Mouse (Mus musculus) MEL (cell line): ENCODE results near the gene Slc28a2. TPM values are rescaled to one million over a fixed set of nuclear protein-coding genes. Genes with fewer than 3 reads are reported as not detected.

Source experiments
- DNase-seq: peaks from one replicate; pipeline ENCODE4 v3.0.0; 2011; ENCODE audit warnings: low read depth, low spot score
- H3K27ac ChIP-seq: 2 replicates; pipeline ENCODE4 v1.5.1; 2012; ENCODE audit warnings: low read depth, mild to moderate bottlenecking, control low read depth, low read length, moderate library complexity; ENCODE audit not compliant: control insufficient read depth
- H3K27me3 ChIP-seq, 2 experiments: fragments of 150-350 bp in 1 of 2; sonication (generic) in 1 of 2; 2 replicates each; pipeline ENCODE4 v1.6.1; 2012; ENCODE audit warnings: low read length in 2 of 2, mild to moderate bottlenecking in 2 of 2, improper control_type of control experiment in 1 of 2, moderate library complexity in 1 of 2; ENCODE audit not compliant: insufficient read depth in 2 of 2, control insufficient read depth in 1 of 2
- H3K36me3 ChIP-seq, 2 experiments: 2 replicates each; pipeline ENCODE4 v1.6.1; 2012 to 2014; ENCODE audit warnings: low read length in 2 of 2, improper control_type of control experiment in 1 of 2, inconsistent platforms in 1 of 2, mild to moderate bottlenecking in 1 of 2; ENCODE audit not compliant: insufficient read depth in 2 of 2, control insufficient read depth in 1 of 2
- H3K4me1 ChIP-seq, 2 experiments: fragments of 150-350 bp in 1 of 2; sonication (generic) in 1 of 2; 2 replicates each; pipeline ENCODE4 v1.6.1; 2012; ENCODE audit warnings: low read length in 2 of 2, improper control_type of control experiment in 1 of 2, mild to moderate bottlenecking in 1 of 2; ENCODE audit not compliant: insufficient read depth in 2 of 2, control insufficient read depth in 1 of 2
- H3K4me3 ChIP-seq, 2 experiments: fragments of 150-350 bp in 1 of 2; sonication (generic) in 1 of 2; 2 replicates each; pipeline ENCODE4 v1.5.1; 2012; ENCODE audit warnings: low read depth in 2 of 2, low read length in 2 of 2, mild to moderate bottlenecking in 2 of 2, moderate library complexity in 2 of 2, control low read depth in 1 of 2, improper control_type of control experiment in 1 of 2; ENCODE audit not compliant: control insufficient read depth in 1 of 2, insufficient read depth in 1 of 2
- H3K79me2 ChIP-seq: 2 replicates; pipeline ENCODE4 v1.6.1; 2012; ENCODE audit warnings: mild to moderate bottlenecking, low read length, moderate library complexity; ENCODE audit not compliant: control insufficient read depth, poor library complexity, insufficient read depth
- H3K9ac ChIP-seq: 2 replicates; pipeline ENCODE4 v1.6.1; 2012; ENCODE audit warnings: low read depth, mild to moderate bottlenecking, control low read depth, low read length, moderate library complexity; ENCODE audit not compliant: control insufficient read depth, poor library complexity, severe bottlenecking
- H3K9me3 ChIP-seq: fragments of 150-350 bp; sonication (generic); replicated peaks from 2 replicates; pipeline ENCODE4 v1.6.1; 2012; ENCODE audit warnings: mild to moderate bottlenecking, low read length, improper control_type of control experiment, moderate library complexity; ENCODE audit not compliant: insufficient read depth
- CHD2 ChIP-seq: IDR thresholded peaks from 2 replicates; pipeline ENCODE4 v1.6.1; 2011; ENCODE audit warnings: low read length, improper control_type of control experiment
- CTCF ChIP-seq, 3 experiments: IDR thresholded peaks in 2 of 3; conservative IDR thresholded peaks in 1 of 3; 2 replicates each; pipeline ENCODE4 v1.5.1; 2011 to 2012; ENCODE audit warnings: low read length in 3 of 3, low read depth in 2 of 3, mild to moderate bottlenecking in 2 of 3, improper control_type of control experiment in 1 of 3, inconsistent platforms in 1 of 3, mixed read lengths in 1 of 3, moderate library complexity in 1 of 3; ENCODE audit not compliant: control insufficient read depth in 1 of 3, insufficient read depth in 1 of 3, poor library complexity in 1 of 3, severe bottlenecking in 1 of 3
- ELF1 ChIP-seq: IDR thresholded peaks from 2 replicates; pipeline ENCODE4 v1.6.1; 2014; ENCODE audit warnings: low read depth, mild to moderate bottlenecking, inconsistent platforms, low read length, improper control_type of control experiment, moderate library complexity
- EP300 ChIP-seq, 2 experiments: IDR thresholded peaks; 2 replicates each; pipeline ENCODE4 v1.6.1; 2011; ENCODE audit warnings: improper control_type of control experiment in 2 of 2, low read length in 2 of 2, low read depth in 1 of 2, mild to moderate bottlenecking in 1 of 2
- ETS1 ChIP-seq: IDR thresholded peaks from 2 replicates; pipeline ENCODE4 v1.6.1; 2012; ENCODE audit warnings: low read depth, mild to moderate bottlenecking, inconsistent platforms, low read length, improper control_type of control experiment, moderate library complexity
- HCFC1 ChIP-seq: IDR thresholded peaks from 2 replicates; pipeline ENCODE4 v1.6.1; 2012; ENCODE audit warnings: low read depth, mild to moderate bottlenecking, inconsistent platforms, low read length, improper control_type of control experiment, moderate library complexity
- JUND ChIP-seq: IDR thresholded peaks from 2 replicates; pipeline ENCODE4 v1.6.1; 2011; ENCODE audit warnings: low read depth, mild to moderate bottlenecking, improper control_type of control experiment, low read length
- MAFK ChIP-seq: IDR thresholded peaks from 2 replicates; pipeline ENCODE4 v1.6.1; 2011; ENCODE audit warnings: low read depth, mild to moderate bottlenecking, low read length, improper control_type of control experiment, borderline replicate concordance
- MAX ChIP-seq: IDR thresholded peaks from 2 replicates; pipeline ENCODE4 v1.6.1; 2011; ENCODE audit warnings: low read length, improper control_type of control experiment
- MEF2A ChIP-seq: IDR thresholded peaks from 2 replicates; pipeline ENCODE4 v1.6.1; 2014; ENCODE audit warnings: low read depth, mild to moderate bottlenecking, inconsistent platforms, low read length, improper control_type of control experiment; ENCODE audit not compliant: poor library complexity, insufficient replicate concordance, severe bottlenecking; ENCODE audit errors: extremely low read depth
- MXI1 ChIP-seq: IDR thresholded peaks from 2 replicates; pipeline ENCODE4 v1.6.1; 2011; ENCODE audit warnings: mild to moderate bottlenecking, low read depth, low read length, improper control_type of control experiment
- MYB ChIP-seq: IDR thresholded peaks from 2 replicates; pipeline ENCODE4 v1.6.1; 2011; ENCODE audit warnings: mild to moderate bottlenecking, low read depth, low read length, improper control_type of control experiment
- MYC ChIP-seq: IDR thresholded peaks from 2 replicates; pipeline ENCODE4 v1.6.1; 2011; ENCODE audit warnings: low read depth, mild to moderate bottlenecking, low read length, improper control_type of control experiment, moderate library complexity
- NELFE ChIP-seq: IDR thresholded peaks from 2 replicates; pipeline ENCODE4 v1.6.1; 2011; ENCODE audit warnings: low read depth, low read length, improper control_type of control experiment
- NRF1 ChIP-seq: IDR thresholded peaks from 2 replicates; pipeline ENCODE4 v1.6.1; 2014; ENCODE audit warnings: low read depth, mild to moderate bottlenecking, inconsistent platforms, low read length, improper control_type of control experiment, moderate library complexity; ENCODE audit not compliant: poor library complexity, insufficient read depth, severe bottlenecking
- POLR2A ChIP-seq, 2 experiments: IDR thresholded peaks; 2 replicates each; pipeline ENCODE4 v1.6.1; 2011 to 2012; ENCODE audit warnings: low read length in 2 of 2, mild to moderate bottlenecking in 2 of 2, control low read depth in 1 of 2, improper control_type of control experiment in 1 of 2, low read depth in 1 of 2, moderate library complexity in 1 of 2; ENCODE audit not compliant: control insufficient read depth in 1 of 2, insufficient read depth in 1 of 2, poor library complexity in 1 of 2
- POLR2AphosphoS5 ChIP-seq: IDR thresholded peaks from 2 replicates; pipeline ENCODE4 v1.6.1; 2012; ENCODE audit warnings: low read depth, borderline replicate concordance, mild to moderate bottlenecking, inconsistent platforms, low read length, moderate library complexity, mixed read lengths
- RAD21 ChIP-seq: IDR thresholded peaks from 2 replicates; pipeline ENCODE4 v1.6.1; 2011; ENCODE audit warnings: mild to moderate bottlenecking, low read depth, low read length, improper control_type of control experiment
- RCOR1 ChIP-seq: IDR thresholded peaks from 2 replicates; pipeline ENCODE4 v1.6.1; 2012; ENCODE audit warnings: low read depth, mild to moderate bottlenecking, inconsistent platforms, low read length, improper control_type of control experiment
- SIN3A ChIP-seq: IDR thresholded peaks from 2 replicates; pipeline ENCODE4 v1.6.1; 2012; ENCODE audit warnings: low read length, improper control_type of control experiment, inconsistent platforms
- SMC3 ChIP-seq: IDR thresholded peaks from 2 replicates; pipeline ENCODE4 v1.6.1; 2011; ENCODE audit warnings: low read depth, low read length, improper control_type of control experiment
- TAL1 ChIP-seq: IDR thresholded peaks from 2 replicates; pipeline ENCODE4 v1.6.1; 2012; ENCODE audit warnings: mild to moderate bottlenecking, inconsistent platforms, low read length, moderate library complexity, mixed read lengths
- TBP ChIP-seq: IDR thresholded peaks from 2 replicates; pipeline ENCODE4 v1.8.0; 2011; ENCODE audit warnings: low read depth, low read length, improper control_type of control experiment
- TCF12 ChIP-seq: IDR thresholded peaks from 2 replicates; pipeline ENCODE4 v1.6.1; 2014; ENCODE audit warnings: low read depth, mild to moderate bottlenecking, inconsistent platforms, low read length, improper control_type of control experiment, moderate library complexity
- UBTF ChIP-seq: IDR thresholded peaks from 2 replicates; pipeline ENCODE4 v1.6.1; 2012; ENCODE audit warnings: low read depth, mild to moderate bottlenecking, inconsistent platforms, low read length, improper control_type of control experiment, moderate library complexity, borderline replicate concordance; ENCODE audit not compliant: insufficient read depth
- USF1 ChIP-seq: IDR thresholded peaks from 2 replicates; pipeline ENCODE4 v1.6.1; 2014; ENCODE audit warnings: low read depth, mild to moderate bottlenecking, inconsistent platforms, low read length, improper control_type of control experiment, moderate library complexity
- USF2 ChIP-seq, 2 experiments: IDR thresholded peaks; 2 replicates each; pipeline ENCODE4 v1.6.1; 2011 to 2012; ENCODE audit warnings: improper control_type of control experiment in 2 of 2, low read length in 2 of 2, borderline replicate concordance in 1 of 2, inconsistent platforms in 1 of 2, low read depth in 1 of 2, mild to moderate bottlenecking in 1 of 2; ENCODE audit not compliant: insufficient read depth in 1 of 2
- ZC3H11A ChIP-seq: IDR thresholded peaks from 2 replicates; pipeline ENCODE4 v1.6.1; 2012; ENCODE audit warnings: low read depth, mild to moderate bottlenecking, inconsistent platforms, low read length, improper control_type of control experiment
- ZKSCAN1 ChIP-seq: IDR thresholded peaks from 2 replicates; pipeline ENCODE4 v1.6.1; 2012; ENCODE audit warnings: low read depth, mild to moderate bottlenecking, inconsistent platforms, low read length, improper control_type of control experiment, moderate library complexity
- ZMIZ1 ChIP-seq: IDR thresholded peaks from 2 replicates; pipeline ENCODE4 v1.6.1; 2012; ENCODE audit warnings: low read depth, mild to moderate bottlenecking, inconsistent platforms, low read length, improper control_type of control experiment, moderate library complexity
- polyA plus RNA-seq, 2 experiments: library from polyadenylated mRNA; stranded (reverse) in 1 of 2; unstranded in 1 of 2; fragments of >175 nt in 1 of 2; fragments of >200 nt in 1 of 2; gene quantifications; 2 replicates each; pipeline versions ENCODE4 v1.2.1 to v1.2.4; 2012; ENCODE audit warnings: low replicate concordance in 2 of 2, low read depth in 1 of 2; ENCODE audit not compliant: insufficient read length in 2 of 2, insufficient read depth in 1 of 2, missing spikeins in 1 of 2
- total RNA-seq: library from RNA; depleted of rRNA; stranded (reverse); fragments of 300-350 nt; gene quantifications from 2 replicates; pipeline ENCODE4 v1.2.3, GENCODE M21; 2012

The Slc28a2 gene
- total and polyA plus RNA-seq, 3 experiments = 1.3 to 2.6 TPM; not detected in 1

DNA sequence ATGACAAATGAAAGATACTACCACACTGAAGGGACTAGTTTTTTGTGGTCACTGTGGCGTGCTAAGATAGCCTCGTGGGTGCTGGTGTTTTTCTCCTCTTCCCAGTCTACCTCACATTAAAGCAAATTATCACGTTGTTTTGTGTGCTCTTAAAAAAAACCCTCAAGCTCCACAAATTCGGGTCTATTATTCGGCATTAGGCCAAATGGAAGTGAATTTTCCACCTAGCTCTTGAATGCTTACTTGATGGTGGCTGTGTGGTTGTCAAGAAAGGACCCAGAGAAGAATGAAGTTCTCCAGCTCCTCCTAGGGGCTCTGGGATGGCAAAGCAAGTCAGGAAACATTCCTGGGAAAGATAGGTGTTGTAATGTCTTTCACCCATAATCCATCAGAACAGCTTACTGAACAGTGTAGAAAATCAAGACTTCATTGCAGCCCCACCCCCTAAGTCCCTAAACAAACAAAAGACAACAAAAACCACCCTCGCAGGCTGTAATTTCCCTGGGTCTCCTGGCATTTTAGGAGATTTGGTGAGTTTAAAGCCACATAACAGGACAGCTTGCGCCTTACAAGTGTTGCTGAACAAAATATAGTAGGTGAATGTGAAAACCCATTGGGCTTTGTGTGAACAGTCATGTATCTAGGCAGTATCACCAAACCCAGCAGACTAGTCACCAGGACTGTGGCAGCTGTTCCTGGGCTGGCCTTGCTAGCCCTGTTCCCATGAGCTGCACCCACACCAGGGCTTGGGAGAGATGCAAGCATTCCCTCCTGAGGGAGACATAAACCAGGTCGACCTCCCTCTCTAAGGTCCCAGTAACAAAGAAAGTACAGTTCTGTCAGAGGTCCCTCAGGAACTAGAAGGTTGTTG lies 47.6 kb upstream of the Slc28a2 start:
- Histone ChIP-seq H3K4me3 (peak overlapping the region; percentile 41 to 54), H3K36me3 (peaks cover 0 to 2% of the 10 kb centered on the region in 2 experiments; a peak in 1 of 4 replicates), H3K27ac (peak overlapping the region; percentile 13; the same call in 1 of the 2 replicates), H3K9me3 (no peaks in the 10 kb centered on the region), H3K4me1 (peaks cover 0 to 18% of the 10 kb centered on the region in 2 experiments; a peak in 2 of 4 replicates), H3K79me2 (no peaks in the 10 kb centered on the region; the same call in 1 of the 2 replicates), H3K9ac (peak overlapping the region; percentile 51), H3K27me3 (no peaks in the 10 kb centered on the region)
- TF ChIP-seq USF1 (no peak), SIN3A (no peak), POLR2A (IDR thresholded peaks at IDR 0.05; ENCODE audit: control insufficient read depth in 1 of 2, insufficient read depth in 1 of 2, low read depth in 1 of 2, low read length in 2 of 2, poor library complexity in 1 of 2) (no peak), JUND (no peak), POLR2AphosphoS5 (no peak), UBTF (no peak), MYB (no peak), ETS1 (no peak), MAFK (no peak), TAL1 (no peak), ZC3H11A (no peak; the same call in 1 of the 2 replicates), NELFE (no peak), MEF2A (no peak), EP300 (IDR thresholded peaks at IDR 0.05; ENCODE audit: low read depth in 1 of 2, low read length in 2 of 2) (no peak), TBP (no peak), HCFC1 (no peak), ZMIZ1 (no peak), CTCF (IDR thresholded peaks at IDR 0.05 in 2 of 3, conservative IDR thresholded peaks at IDR 0.05 in 1 of 3; ENCODE audit: control insufficient read depth in 1 of 3, insufficient read depth in 1 of 3, low read depth in 2 of 3, low read length in 3 of 3, poor library complexity in 1 of 3, severe bottlenecking in 1 of 3) (peak in 2 of 3 experiments; percentile 29 to 71; a peak in 4 of 6 replicates), MXI1 (peak; percentile 43; the same call in 1 of the 2 replicates), ZKSCAN1 (no peak), RCOR1 (no peak), MAX (no peak), NRF1 (no peak), USF2 (IDR thresholded peaks at IDR 0.05; ENCODE audit: borderline replicate concordance in 1 of 2, insufficient read depth in 1 of 2, low read depth in 1 of 2, low read length in 2 of 2) (no peak), MYC (no peak), RAD21 (peak; percentile 64), CHD2 (no peak), ELF1 (no peak), SMC3 (peak; percentile 55; the same call in 1 of the 2 replicates), TCF12 (no peak)
- peak; percentile 77 for DNase-seq
